Mouse (Mus musculus) stomach, postnatal 0 days (tissue): ENCODE results near the gene Rnf214.

Experiments used
- CTCF ChIP-seq: IDR thresholded peaks from 2 replicates; pipeline ENCODE4 v1.5.1; 2016; ENCODE audit warnings: antibody characterized with exemption, low read depth, mild to moderate bottlenecking, moderate library complexity
- EP300 ChIP-seq: optimal IDR thresholded peaks from 2 replicates; pipeline ENCODE3; 2016; ENCODE audit warnings: antibody characterized with exemption

- TF ChIP-seq CTCF (peak; percentile 67), EP300 (no peak)
These were observed 28.8 kb downstream of the Rnf214 start for GRCm38 (mm10) chr9:45877928-45878327.
